Mouse (Mus musculus) kidney, adult 2 months (tissue): ENCODE results near the gene Zbtb9.

Source experiments
- CTCF ChIP-seq: fragments of 200-500 bp; conservative IDR thresholded peaks from 2 replicates; pipeline ENCODE4 v1.5.1; 2011; ENCODE audit warnings: low read depth, mild to moderate bottlenecking, control low read depth, low read length, moderate library complexity, mixed read lengths; ENCODE audit not compliant: insufficient read depth, insufficient read length
- POLR2A ChIP-seq: fragments of 200-500 bp; IDR thresholded peaks from one replicate; pipeline ENCODE4 v1.6.1; 2011; ENCODE audit warnings: low read depth, low read length, control low read depth

- no peak for TF ChIP-seq POLR2A
- no peak for TF ChIP-seq CTCF
These were observed 25.5 kb upstream of the Zbtb9 start for GRCm38 (mm10) chr17:26947231-26948100.
